Mouse (Mus musculus): ENCODE data around the gene Pole2. TPM values are rescaled to one million over a fixed set of nuclear protein-coding genes. Genes with fewer than 3 reads are reported as not detected.
A peak's percentile ranks its signal among the peaks of the same experiment; 100 is the strongest.
"Not testable (repeated sequence)": the region's sequence is repeated elsewhere in the genome, so short reads cannot be mapped to it uniquely, and the experiment has no call there.

Pole2 gene
- polyA plus RNA-seq, 2 experiments: 26.3 to 37.1 TPM

- DNase-seq (ENCODE audit: low spot score): no peak
- Histone ChIP-seq H3K4me2 (replicated peaks; ENCODE audit: low read depth, low read length, severe bottlenecking) (peak overlapping the region; percentile 85), H3K27ac (replicated peaks; ENCODE audit: low read depth, low read length) (no peak overlapping the region), H3K9ac (ENCODE audit: low read depth, low read length, severe bottlenecking) (peak overlapping the region; percentile 75), H3K36me3 (ENCODE audit: control insufficient read depth, insufficient read depth, low read length) (peaks cover 3% of the 10 kb centered on the region; the same call in 1 of the 2 replicates), H3K9me3 (ENCODE audit: control insufficient read depth, low read length) (no peaks in the 10 kb centered on the region), H3K4me3 (replicated peaks; ENCODE audit: low read length) (peak overlapping the region; percentile 70), H3K4me1 (ENCODE audit: control insufficient read depth, insufficient read depth, low read length) (0 out of 2 replicates have a peak, but pooled peaks cover 3% of the 10 kb centered on the region), H3K27me3 (ENCODE audit: control insufficient read depth, insufficient read depth, low read length) (no peaks in the 10 kb centered on the region)
- 8% methylated on average over 18 of the region's 18 CpGs for WGBS
- peak; percentile 36; the same call in 1 of the 2 replicates for ATAC-seq (ENCODE audit: low FRiP score, low read depth)
- TF ChIP-seq POLR2A (IDR thresholded peaks at IDR 0.05; ENCODE audit: borderline replicate concordance, extremely low read depth, insufficient read depth, insufficient read length): peak; percentile 34; the same call in 1 of the 2 replicates
Observed at GRCm38 (mm10) chr12:69167656-69168460, 60.1 kb downstream of the Pole2 start.

DNA sequence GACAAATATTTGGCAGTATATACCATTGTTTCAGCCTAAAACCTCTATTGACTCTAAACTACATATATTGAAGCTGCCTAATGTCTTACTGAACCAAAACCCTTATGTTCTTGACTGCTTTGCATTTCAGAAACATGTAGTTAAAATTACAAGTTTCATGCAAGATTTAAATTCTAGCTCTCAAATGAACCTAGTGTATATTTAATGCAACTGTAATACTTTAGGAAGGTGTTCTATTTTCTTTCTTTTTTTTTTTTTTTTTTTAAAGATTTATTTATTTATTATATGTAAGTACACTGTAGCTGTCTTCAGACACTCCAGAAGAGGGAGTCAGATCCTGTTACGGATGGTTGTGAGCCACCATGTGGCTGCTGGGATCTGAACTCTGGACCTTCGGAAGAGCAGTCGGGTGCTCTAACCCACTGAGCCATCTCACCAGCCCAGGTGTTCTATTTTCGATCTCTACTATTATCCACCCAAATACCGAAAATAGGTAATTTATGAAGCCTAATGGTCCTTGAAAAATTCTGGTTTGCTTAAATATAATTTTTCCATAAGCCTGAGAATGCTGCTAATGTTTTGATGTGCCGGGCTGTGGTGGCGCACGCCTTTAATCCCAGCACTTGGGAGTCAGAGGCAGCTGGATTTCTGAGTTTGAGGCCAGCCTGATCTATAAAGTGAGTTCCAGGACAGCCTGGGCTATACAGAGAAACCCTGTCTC, 61.0 kb downstream of the Pole2 start:
- not testable (repeated sequence) for H3K36me3 ChIP-seq (ENCODE audit: control insufficient read depth, insufficient read depth, low read length); H3K4me1 ChIP-seq (ENCODE audit: control insufficient read depth, insufficient read depth, low read length); H3K4me3 ChIP-seq (replicated peaks; ENCODE audit: low read length); H3K9me3 ChIP-seq (ENCODE audit: control insufficient read depth, low read length); H3K4me2 ChIP-seq (replicated peaks; ENCODE audit: low read depth, low read length, severe bottlenecking); H3K27ac ChIP-seq (replicated peaks; ENCODE audit: low read depth, low read length); H3K9ac ChIP-seq (ENCODE audit: low read depth, low read length, severe bottlenecking); DNase-seq (ENCODE audit: low spot score); H3K27me3 ChIP-seq (ENCODE audit: control insufficient read depth, insufficient read depth, low read length); ATAC-seq (ENCODE audit: low FRiP score, low read depth)
- 69% methylated on average over 8 of the region's 8 CpGs for WGBS

DNA sequence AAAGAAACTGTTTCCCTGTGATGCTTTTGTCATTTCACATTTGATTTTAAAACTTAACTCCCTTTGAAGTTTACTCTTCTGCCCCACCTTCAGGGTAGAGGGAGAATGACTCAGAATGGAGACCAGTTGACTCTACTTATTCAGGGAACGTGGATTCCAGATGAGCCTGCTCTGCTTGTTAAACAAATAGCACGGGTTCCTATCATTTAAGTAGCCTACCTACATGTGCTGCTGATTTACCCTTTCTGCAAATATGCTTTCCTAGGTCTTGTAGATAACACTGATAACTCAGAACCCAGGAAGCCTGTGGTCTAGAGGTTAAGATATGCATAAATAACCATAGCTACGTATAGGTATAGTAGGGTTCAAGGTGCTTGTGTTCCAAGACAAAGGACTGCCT, 63.1 kb downstream of the Pole2 start:
- ATAC-seq (ENCODE audit: low FRiP score, low read depth): no peak

DNA sequence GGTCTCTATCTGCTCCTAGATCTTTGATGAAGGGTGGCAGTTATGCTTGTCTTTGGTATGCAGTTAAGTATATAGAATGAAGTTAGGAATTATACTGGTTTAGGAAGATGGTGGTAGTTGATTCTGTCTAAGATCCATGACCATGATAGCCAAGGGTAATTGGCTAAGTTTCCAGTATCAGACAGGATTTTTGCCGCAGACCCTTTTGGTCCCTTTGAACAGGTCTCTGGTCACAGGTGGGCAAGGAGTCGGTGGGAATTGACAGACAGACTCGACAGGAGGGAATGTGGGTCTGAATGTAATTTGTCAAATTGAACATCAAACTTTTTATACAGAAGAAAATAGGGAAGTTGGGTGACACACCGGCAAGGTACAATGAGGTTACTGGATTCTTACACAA, 64.4 kb downstream of the Pole2 start:
- ATAC-seq (ENCODE audit: low FRiP score, low read depth); H3K27me3 ChIP-seq (ENCODE audit: control insufficient read depth, insufficient read depth, low read length); H3K27ac ChIP-seq (replicated peaks; ENCODE audit: low read depth, low read length); H3K4me1 ChIP-seq (ENCODE audit: control insufficient read depth, insufficient read depth, low read length); H3K4me3 ChIP-seq (replicated peaks; ENCODE audit: low read length); DNase-seq (ENCODE audit: low spot score); H3K9me3 ChIP-seq (ENCODE audit: control insufficient read depth, low read length); H3K4me2 ChIP-seq (replicated peaks; ENCODE audit: low read depth, low read length, severe bottlenecking); H3K36me3 ChIP-seq (ENCODE audit: control insufficient read depth, insufficient read depth, low read length); H3K9ac ChIP-seq (ENCODE audit: low read depth, low read length, severe bottlenecking): not testable (repeated sequence)
- 84% methylated on average over 4 of the region's 4 CpGs for whole genome bisulfite sequencing

More for the DNA sequence above, 63.1 kb downstream of the Pole2 start:
- Histone ChIP-seq H3K4me2 (replicated peaks; ENCODE audit: low read depth, low read length, severe bottlenecking) (no peak overlapping the region), H3K27ac (replicated peaks; ENCODE audit: low read depth, low read length) (no peak overlapping the region), H3K9me3 (ENCODE audit: control insufficient read depth, low read length) (no peaks in the 10 kb centered on the region), H3K36me3 (ENCODE audit: control insufficient read depth, insufficient read depth, low read length) (no peaks in the 10 kb centered on the region), H3K27me3 (ENCODE audit: control insufficient read depth, insufficient read depth, low read length) (no peaks in the 10 kb centered on the region), H3K9ac (ENCODE audit: low read depth, low read length, severe bottlenecking) (no peak overlapping the region), H3K4me3 (replicated peaks; ENCODE audit: low read length) (no peak overlapping the region), H3K4me1 (ENCODE audit: control insufficient read depth, insufficient read depth, low read length) (0 out of 2 replicates have a peak, but pooled peaks cover 3% of the 10 kb centered on the region)
- 51% methylated on average over 3 of the region's 3 CpGs for WGBS
- no peak for TF ChIP-seq POLR2A (IDR thresholded peaks at IDR 0.05; ENCODE audit: borderline replicate concordance, extremely low read depth, insufficient read depth, insufficient read length)
- no peak for DNase-seq (ENCODE audit: low spot score)

DNA sequence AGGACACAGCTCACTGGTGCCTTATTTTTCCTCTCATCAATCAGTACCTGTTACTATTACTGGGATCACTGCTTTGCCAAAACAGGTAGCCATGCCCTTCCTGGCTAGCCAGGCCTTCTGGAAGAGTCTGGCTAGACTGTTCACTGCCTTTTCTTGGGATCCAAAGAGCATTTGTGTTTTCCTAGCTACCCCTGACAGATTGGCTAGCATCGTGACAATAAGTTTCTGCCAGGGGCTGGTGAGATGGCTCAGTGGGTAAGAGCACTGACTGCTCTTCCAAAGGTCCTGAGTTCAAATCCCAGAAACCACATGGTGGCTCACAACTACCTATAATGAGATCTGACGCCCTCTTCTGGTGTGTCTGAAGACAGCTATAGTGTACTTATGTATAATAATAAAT, 67.3 kb downstream of the Pole2 start:
- H3K4me1 ChIP-seq (ENCODE audit: control insufficient read depth, insufficient read depth, low read length); H3K27me3 ChIP-seq (ENCODE audit: control insufficient read depth, insufficient read depth, low read length); H3K27ac ChIP-seq (replicated peaks; ENCODE audit: low read depth, low read length); H3K9me3 ChIP-seq (ENCODE audit: control insufficient read depth, low read length); H3K9ac ChIP-seq (ENCODE audit: low read depth, low read length, severe bottlenecking); H3K4me3 ChIP-seq (replicated peaks; ENCODE audit: low read length); ATAC-seq (ENCODE audit: low FRiP score, low read depth); DNase-seq (ENCODE audit: low spot score); H3K4me2 ChIP-seq (replicated peaks; ENCODE audit: low read depth, low read length, severe bottlenecking): not testable (repeated sequence)
- H3K36me3 ChIP-seq (ENCODE audit: control insufficient read depth, insufficient read depth, low read length): peaks cover 23% of the 10 kb centered on the region
- 86% methylated on average over 2 of the region's 2 CpGs for WGBS

All from limb, embryonic 14.5 days (tissue).